Mouse (Mus musculus) stomach, postnatal 0 days (tissue): Measurements from ENCODE around the gene Olfr552. TPM values are rescaled to one million over a fixed set of nuclear protein-coding genes. Genes with fewer than 3 reads are reported as not detected.

ENCODE experiments used
- ATAC-seq: fragments of 200-750 bp; cut with Nextera tagmentation; 2 replicates; pipeline ENCODE4 v1.8.0; 2017; ENCODE audit not compliant: low FRiP score, low TSS enrichment
- DNase-seq: peaks from one replicate; pipeline ENCODE4 v3.0.0-alpha.2; 2016; ENCODE audit warnings: low spot score
- H3K27ac ChIP-seq: fragments of 300-500 bp; sonication (generic); replicated peaks from 2 replicates; pipeline ENCODE4 v1.5.1; 2014; ENCODE audit warnings: mild to moderate bottlenecking, control low read depth
- H3K27me3 ChIP-seq: fragments of 300-500 bp; sonication (generic); 2 replicates; pipeline ENCODE4 v1.6.1; 2014; ENCODE audit warnings: low read length; ENCODE audit not compliant: control insufficient read depth, insufficient read depth
- H3K36me3 ChIP-seq: fragments of 300-500 bp; sonication (generic); 2 replicates; pipeline ENCODE4 v1.6.1; 2014; ENCODE audit warnings: low read length, mixed read lengths; ENCODE audit not compliant: control insufficient read depth, insufficient read depth
- H3K4me1 ChIP-seq: fragments of 300-500 bp; sonication (generic); replicated peaks from 2 replicates; pipeline ENCODE4 v1.6.1; 2014; ENCODE audit warnings: antibody characterized with exemption; ENCODE audit not compliant: control insufficient read depth, insufficient read depth
- H3K4me2 ChIP-seq: fragments of 300-500 bp; sonication (generic); replicated peaks from 2 replicates; pipeline ENCODE4 v1.6.1; 2014; ENCODE audit warnings: low read depth, mild to moderate bottlenecking, control low read depth, moderate library complexity
- H3K4me3 ChIP-seq: fragments of 300-500 bp; sonication (generic); 2 replicates; pipeline ENCODE4 v1.5.1; 2014; ENCODE audit warnings: low read depth, low read length, control low read depth
- H3K9ac ChIP-seq: fragments of 300-500 bp; sonication (generic); 2 replicates; pipeline ENCODE4 v1.6.1; 2014; ENCODE audit warnings: mild to moderate bottlenecking, low read length, control low read depth, mixed read lengths
- H3K9me3 ChIP-seq: fragments of 300-500 bp; sonication (generic); 2 replicates; pipeline ENCODE4 v1.6.1; 2016; ENCODE audit warnings: low read length; ENCODE audit not compliant: control insufficient read depth
- CTCF ChIP-seq: IDR thresholded peaks from 2 replicates; pipeline ENCODE4 v1.5.1; 2016; ENCODE audit warnings: antibody characterized with exemption, low read depth, mild to moderate bottlenecking, moderate library complexity
- EP300 ChIP-seq: optimal IDR thresholded peaks from 2 replicates; pipeline ENCODE3; 2016; ENCODE audit warnings: antibody characterized with exemption
- WGBS: fragments of 180-500 bp; shearing (Covaris S2); extraction: QIAGEN DNeasy Blood & Tissue Kit; methylation state at CpG from one replicate; pipeline ENCODE4 v1.1.7; 2014; 5-methylcytosine and 5-hydroxymethylcytosine counted together
- polyA plus RNA-seq: library from polyadenylated mRNA; unstranded; fragments of >200 nt; fragmentation: Nextera tagmentation; extraction: Ambion mirVana; gene quantifications from 2 replicates; pipeline ENCODE4 v1.2.1, GENCODE M21; 2015

Olfr552 gene
- polyA plus RNA-seq, result not detected in 2 replicates

DNA sequence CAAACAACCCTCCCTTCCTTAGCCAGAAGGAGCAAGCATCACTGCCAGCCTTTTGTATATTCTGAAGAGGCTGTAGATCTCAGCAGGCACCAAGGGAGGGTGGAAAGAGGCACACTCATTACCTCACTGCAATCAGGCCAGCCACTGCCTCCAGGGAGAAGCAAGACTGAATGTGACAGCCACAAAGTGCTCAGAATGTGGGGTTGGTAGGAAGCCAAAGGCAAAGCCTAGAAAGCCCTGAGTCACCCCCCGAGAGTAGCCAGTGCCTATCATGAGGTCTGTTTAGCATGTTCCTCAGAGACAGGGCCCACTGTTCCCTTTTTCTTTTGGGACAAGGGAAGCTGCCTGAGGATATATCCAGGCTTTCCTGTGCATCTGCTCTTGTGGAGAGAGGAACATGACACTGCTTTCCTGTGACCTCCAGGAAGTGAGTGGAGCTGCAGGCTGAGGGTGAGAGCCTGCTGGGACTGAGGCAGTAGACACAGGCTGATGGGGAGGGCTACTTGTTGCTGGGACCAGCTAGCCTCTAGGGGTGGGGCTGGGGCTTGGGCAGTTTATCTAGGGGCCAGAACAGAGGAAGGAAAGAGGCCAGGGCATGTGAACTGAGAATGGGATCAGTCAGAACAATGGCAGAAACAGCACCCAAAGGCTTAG, at the start of gene Olfr552:
Gene Olfr552 (plus strand): TSS at position 393 of the 654 bp plus-strand sequence.
- Histone ChIP-seq H3K9me3 (no peaks in the 10 kb centered on the region), H3K4me3 (no peak within 1 kb of the TSS), H3K27me3 (no peaks in the 10 kb centered on the region), H3K4me1 (no peaks in the 10 kb centered on the region), H3K27ac (no peak within 1 kb of the TSS), H3K36me3 (no peaks in the 10 kb centered on the region), H3K4me2 (no peak within 1 kb of the TSS), H3K9ac (no peak within 1 kb of the TSS)
- ATAC-seq (no peak), DNase-seq (no peak)
- 71% methylated on average over 1 of the region's 1 CpGs for WGBS
- TF ChIP-seq CTCF (no peak), EP300 (no peak)

DNA sequence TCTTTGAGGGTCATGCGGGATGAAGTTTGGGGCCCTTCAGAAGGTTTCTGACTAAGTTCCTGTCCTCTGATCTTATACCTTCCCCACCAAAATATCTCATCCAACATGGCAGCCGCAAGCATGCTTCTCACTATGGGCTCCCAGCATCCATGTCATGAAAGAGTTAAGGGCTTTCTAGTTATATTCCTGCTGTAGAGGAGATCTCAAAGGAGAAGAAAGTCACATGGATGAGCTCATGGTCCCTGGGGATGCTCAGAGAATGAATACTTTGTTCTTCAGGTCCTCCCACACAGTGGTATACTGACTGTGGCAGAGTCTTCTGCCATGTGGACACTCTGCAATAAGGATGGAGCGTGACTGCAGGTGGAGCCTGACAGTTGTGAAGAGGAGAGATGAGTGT, 48.0 kb upstream of the Olfr552 start, which contains the start of gene Olfr549:
Gene Olfr549 (plus strand): TSS at position 301 of the 400 bp plus-strand sequence.
- Histone ChIP-seq H3K4me2 (no peak within 1 kb of the TSS), H3K27ac (no peak within 1 kb of the TSS), H3K4me3 (no peak within 1 kb of the TSS), H3K9me3 (no peaks in the 10 kb centered on the region), H3K36me3 (no peaks in the 10 kb centered on the region), H3K4me1 (no peaks in the 10 kb centered on the region), H3K27me3 (no peaks in the 10 kb centered on the region), H3K9ac (no peak within 1 kb of the TSS)
- WGBS, result 95% methylated on average over 3 of the region's 3 CpGs
- TF ChIP-seq CTCF (no peak), EP300 (no peak)
- DNase-seq, result no peak
- ATAC-seq, result no peak

DNA sequence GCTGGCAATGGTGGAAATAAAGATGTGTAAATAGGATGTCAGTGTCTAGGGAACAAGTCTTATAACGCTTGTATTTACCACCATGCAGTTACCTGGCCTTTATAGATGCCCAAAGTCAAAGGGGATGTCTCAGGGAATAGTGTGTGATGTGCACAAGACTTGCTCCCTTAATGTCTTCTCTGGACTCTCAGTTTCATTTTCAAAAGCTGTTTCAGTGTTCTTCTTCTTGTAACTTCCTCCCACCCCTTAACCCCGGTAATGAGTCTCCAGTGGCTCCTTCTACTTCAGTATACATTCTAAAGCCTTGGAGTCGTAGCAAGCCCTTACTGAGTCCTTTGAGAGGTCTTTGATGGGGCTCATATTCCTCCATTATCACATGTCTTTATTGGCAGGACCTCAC, 44.3 kb upstream of the Olfr552 start:
- no peak overlapping the region for H3K4me2 ChIP-seq
- H3K36me3 ChIP-seq, result no peaks in the 10 kb centered on the region
- no peaks in the 10 kb centered on the region for H3K9me3 ChIP-seq
- DNase-seq (no peak), ATAC-seq (no peak)
- WGBS, result 65% methylated on average over 3 of the region's 3 CpGs
- no peak overlapping the region for H3K27ac ChIP-seq
- TF ChIP-seq EP300, result no peak
- TF ChIP-seq CTCF, result no peak
- no peak overlapping the region for H3K9ac ChIP-seq
- H3K4me1 ChIP-seq, result no peaks in the 10 kb centered on the region
- H3K27me3 ChIP-seq, result no peaks in the 10 kb centered on the region
- no peak overlapping the region for H3K4me3 ChIP-seq

DNA sequence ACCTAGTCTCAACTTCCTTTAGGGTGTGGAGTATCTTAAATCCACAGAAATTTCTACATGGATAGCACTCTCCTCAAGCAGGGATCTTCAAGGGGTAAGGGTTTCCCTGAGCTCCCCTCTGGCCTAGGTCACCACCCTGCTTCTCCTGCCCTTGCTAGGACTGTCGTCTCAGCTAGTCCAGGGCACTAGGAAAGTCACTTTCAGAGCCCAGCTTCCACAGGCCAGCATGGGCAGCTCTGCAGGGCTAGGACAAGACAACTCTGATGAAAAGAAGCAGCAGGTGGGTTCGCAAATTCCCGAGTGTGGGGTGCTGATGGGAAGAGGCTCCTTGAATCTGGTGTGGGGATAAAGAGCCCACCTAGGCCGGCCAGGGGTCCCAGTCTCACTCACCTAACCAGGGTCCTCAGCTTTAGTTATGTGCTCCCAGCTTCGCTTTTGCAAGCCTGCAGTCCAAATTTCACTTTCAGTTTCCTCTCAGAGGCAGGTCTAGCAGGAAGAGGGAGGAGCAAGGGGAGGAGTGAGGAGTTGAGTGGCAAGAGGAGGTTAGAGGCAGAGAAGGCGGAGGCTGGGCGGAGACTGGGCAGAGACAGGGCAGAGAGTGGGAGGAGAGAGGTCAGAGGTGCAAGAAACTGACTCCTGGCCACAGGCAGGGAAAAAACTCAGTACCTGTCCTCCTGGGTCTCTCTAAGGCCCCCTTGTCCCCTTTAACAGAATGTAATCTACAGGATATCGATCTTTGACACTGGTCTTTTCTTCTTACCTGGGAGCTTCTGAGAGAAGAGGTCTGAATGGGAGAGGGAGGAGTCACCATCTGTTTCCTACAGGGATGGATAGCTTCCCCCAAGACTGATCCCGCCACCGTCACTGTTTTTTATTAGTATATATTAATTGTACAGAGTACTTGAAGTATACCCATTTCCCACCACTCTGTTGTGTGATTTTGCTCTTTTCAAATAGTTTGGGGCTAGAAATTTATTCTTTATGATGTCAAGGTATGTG, 32.3 kb upstream of the Olfr552 start, which contains the start of gene Trim21:
Gene Trim21 (minus strand): TSS at position 488 of the 999 bp plus-strand sequence.
- peak; percentile 89 for DNase-seq
- peak within 1 kb of the TSS; percentile 79 for H3K4me2 ChIP-seq
- H3K9me3 ChIP-seq, result no peaks in the 10 kb centered on the region
- peak; percentile 100 for ATAC-seq
- H3K27me3 ChIP-seq, result no peaks in the 10 kb centered on the region
- peak within 1 kb of the TSS; percentile 69 for H3K9ac ChIP-seq
- 14% methylated on average over 10 of the region's 10 CpGs for whole genome bisulfite sequencing
- peak within 1 kb of the TSS; percentile 20 for H3K27ac ChIP-seq
- H3K4me1 ChIP-seq, result no peaks in the 10 kb centered on the region
- H3K4me3 ChIP-seq, result peak within 1 kb of the TSS; percentile 54
- TF ChIP-seq EP300 (no peak), CTCF (no peak)
- H3K36me3 ChIP-seq, result 0 out of 2 replicates have a peak, but pooled peaks cover 2% of the 10 kb centered on the region

DNA sequence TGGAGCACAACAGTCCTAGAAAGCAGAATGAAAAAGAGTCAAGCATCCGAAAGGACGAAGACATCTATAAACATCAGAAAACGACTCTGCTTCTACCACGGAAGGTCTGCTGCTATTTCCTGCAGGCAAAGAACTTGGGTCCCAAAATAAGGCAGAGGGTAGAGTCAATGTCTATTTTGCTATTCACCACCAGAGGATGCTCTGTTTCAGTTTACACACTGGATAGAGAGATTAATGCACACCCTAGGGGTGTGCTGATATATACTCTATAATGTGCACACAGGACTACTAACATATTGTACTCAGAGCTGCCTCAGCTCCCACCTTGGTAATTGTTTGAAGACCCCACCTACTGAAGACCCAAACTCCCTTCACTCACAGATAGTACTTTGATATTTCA, 31.4 kb upstream of the Olfr552 start:
- H3K4me2 ChIP-seq, result no peak overlapping the region
- H3K9me3 ChIP-seq, result no peaks in the 10 kb centered on the region
- no peaks in the 10 kb centered on the region for H3K27me3 ChIP-seq
- H3K9ac ChIP-seq, result no peak overlapping the region
- DNase-seq, result no peak
- H3K4me3 ChIP-seq, result no peak overlapping the region
- 80% methylated on average over 4 of the region's 4 CpGs for WGBS
- H3K4me1 ChIP-seq, result no peaks in the 10 kb centered on the region
- ATAC-seq, result no peak
- TF ChIP-seq CTCF (peak; percentile 21; the same call in 1 of the 2 replicates), EP300 (no peak)
- H3K27ac ChIP-seq, result no peak overlapping the region
- H3K36me3 ChIP-seq, result no peaks in the 10 kb centered on the region
